Mouse (Mus musculus) adipose tissue, adult 10 weeks (tissue): ENCODE data around the gene Slc7a1. TPM values are rescaled to one million over a fixed set of nuclear protein-coding genes. Genes with fewer than 3 reads are reported as not detected.

ENCODE experiments used
- polyA plus RNA-seq: library from polyadenylated mRNA; stranded (reverse); fragments of 350-450 nt; fragmentation: Illumina TruSeq; extraction: RNeasy Lipid Tissue Mini Kit (QIAGEN cat#74804); gene quantifications from one replicate; pipeline ENCODE4 v1.2.3, GENCODE M21; 2014; ENCODE audit warnings: low read depth, low replicate concordance

Slc7a1 gene
- polyA plus RNA-seq, result 34.5 TPM

DNA sequence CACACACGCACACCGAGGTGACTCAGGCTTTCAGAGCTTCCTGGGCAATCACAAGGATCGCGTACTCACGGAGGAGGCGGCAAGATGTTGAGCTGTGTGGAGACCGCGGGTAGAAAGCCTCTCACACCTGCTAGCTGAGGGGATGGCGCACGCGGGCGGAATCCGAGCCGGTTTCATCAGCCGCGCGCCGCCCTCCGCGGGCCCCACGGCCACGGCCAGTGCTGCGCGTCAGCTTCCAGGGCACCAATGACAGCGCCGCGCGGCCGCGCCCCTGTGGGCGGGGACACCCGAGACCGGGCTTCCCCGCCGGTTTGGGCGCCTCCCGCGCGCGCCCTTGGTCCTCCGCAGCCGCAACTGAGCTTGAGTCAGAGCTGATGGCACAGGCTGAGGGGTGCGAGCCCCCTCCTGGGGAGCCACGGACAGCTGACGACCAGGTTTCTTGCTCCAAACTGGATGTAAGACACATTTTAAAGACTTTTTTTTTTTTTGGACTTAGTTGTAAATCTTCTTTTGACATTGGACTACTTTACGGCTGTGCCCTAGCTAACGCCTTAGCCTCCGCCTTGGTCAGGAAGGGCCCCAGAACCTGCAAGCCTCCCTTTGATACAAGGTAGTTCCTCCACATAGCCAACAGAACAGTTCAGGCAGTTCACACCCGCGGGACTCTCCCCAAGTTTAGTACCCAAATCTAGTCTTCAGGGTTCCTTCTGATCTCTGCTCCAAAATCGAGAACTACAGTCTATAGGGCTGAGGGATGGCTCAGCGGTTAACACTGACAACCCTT is at the start of gene Slc7a1:
Gene Slc7a1, minus strand, starts transcription at position 245 of the 784 bp plus-strand sequence.

Other genes with a start within 250 kb of the Slc7a1 start
- 119 TPM for gene Ubl3, start 152.9 kb upstream of the Slc7a1 start, polyA plus RNA-seq